Mouse (Mus musculus): Measurements from ENCODE around the gene Ang. TPM values are rescaled to one million over a fixed set of nuclear protein-coding genes. Genes with fewer than 3 reads are reported as not detected.
"Not testable (repeated sequence)": the region's sequence is repeated elsewhere in the genome, so short reads cannot be mapped to it uniquely, and the experiment has no call there.

Gene Ang
- polyA plus RNA-seq, 1 experiment = 0.89 TPM

DNA sequence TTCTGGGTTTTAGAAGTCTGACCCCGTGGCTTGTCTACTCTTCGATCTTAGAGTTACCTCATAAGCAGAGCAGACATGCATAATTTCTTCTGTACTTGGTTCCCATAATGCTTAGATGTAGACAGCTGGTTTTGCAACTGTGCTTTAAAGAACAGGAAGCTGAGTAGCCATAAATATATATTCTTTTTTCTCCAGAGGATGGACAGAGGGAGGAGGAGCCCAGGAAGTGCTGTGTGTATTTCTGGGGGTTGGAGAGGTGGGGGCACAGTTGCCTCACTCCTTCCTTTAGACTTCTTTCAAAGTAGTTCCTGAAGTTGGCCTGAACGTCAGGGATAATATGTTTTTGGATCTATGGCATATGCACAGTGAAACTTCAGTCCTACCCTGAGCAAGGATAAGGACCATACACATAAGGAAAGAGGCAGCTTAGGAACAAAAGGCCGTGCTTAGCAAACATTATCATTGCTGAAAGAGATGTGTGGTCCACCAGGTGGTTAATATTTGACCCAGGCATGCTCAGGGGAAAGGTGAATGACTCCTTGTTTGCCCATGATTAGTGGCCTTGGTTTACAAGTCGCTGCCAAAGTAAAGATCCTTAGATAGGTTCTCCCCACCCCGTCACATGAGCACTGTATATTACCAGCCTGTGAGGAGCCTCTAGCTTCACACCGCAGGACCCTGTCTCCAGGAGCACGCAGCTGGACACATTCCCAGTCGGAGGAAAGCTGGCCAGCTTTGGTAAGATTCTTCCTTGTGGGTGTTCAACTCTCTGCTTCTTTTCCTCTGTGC lies 5.0 kb downstream of the Ang start:
- Histone ChIP-seq H3K27ac (ENCODE audit: control insufficient read depth, insufficient read depth, low read depth, low read length) (no peak overlapping the region), H3K27me3 (ENCODE audit: control insufficient read depth, insufficient read depth, low read length) (no peaks in the 10 kb centered on the region), H3K36me3 (ENCODE audit: control insufficient read depth, insufficient read depth, low read length) (no peaks in the 10 kb centered on the region), H3K4me1 (ENCODE audit: control insufficient read depth, insufficient read depth, low read length) (peaks cover 1% of the 10 kb centered on the region; the same call in 1 of the 2 replicates), H3K4me3 (ENCODE audit: control insufficient read depth, low read depth, low read length) (no peak overlapping the region)
- TF ChIP-seq POLR2A (IDR thresholded peaks at IDR 0.05; ENCODE audit: control insufficient read depth, low read depth, low read length) = no peak
- TF ChIP-seq CTCF (IDR thresholded peaks at IDR 0.05; ENCODE audit: control insufficient read depth, insufficient read depth, insufficient replicate concordance, low read depth, low read length) = no peak

DNA sequence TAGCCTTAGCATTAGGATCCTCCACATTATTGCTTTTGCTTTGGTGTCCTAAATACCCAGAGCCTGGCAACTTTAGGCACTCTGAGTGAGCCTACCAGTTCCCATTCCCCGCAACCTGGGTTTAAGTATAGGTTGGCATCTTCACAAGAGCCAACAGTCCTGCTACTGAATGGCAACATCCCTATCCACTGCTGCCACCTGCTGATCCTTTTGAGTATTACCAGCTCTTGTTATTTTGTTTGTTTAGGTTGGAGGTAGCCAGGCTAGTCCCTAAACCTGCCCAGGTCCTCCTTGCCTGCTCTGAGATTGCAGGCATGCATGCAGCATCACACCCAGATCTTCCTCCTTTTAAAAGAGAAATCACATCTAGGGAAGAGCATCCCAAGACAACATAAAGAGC lies 7.3 kb downstream of the Ang start:
- H3K27me3 ChIP-seq (ENCODE audit: control insufficient read depth, insufficient read depth, low read length); H3K36me3 ChIP-seq (ENCODE audit: control insufficient read depth, insufficient read depth, low read length); H3K27ac ChIP-seq (ENCODE audit: control insufficient read depth, insufficient read depth, low read depth, low read length); H3K4me1 ChIP-seq (ENCODE audit: control insufficient read depth, insufficient read depth, low read length); H3K4me3 ChIP-seq (ENCODE audit: control insufficient read depth, low read depth, low read length): not testable (repeated sequence)

DNA sequence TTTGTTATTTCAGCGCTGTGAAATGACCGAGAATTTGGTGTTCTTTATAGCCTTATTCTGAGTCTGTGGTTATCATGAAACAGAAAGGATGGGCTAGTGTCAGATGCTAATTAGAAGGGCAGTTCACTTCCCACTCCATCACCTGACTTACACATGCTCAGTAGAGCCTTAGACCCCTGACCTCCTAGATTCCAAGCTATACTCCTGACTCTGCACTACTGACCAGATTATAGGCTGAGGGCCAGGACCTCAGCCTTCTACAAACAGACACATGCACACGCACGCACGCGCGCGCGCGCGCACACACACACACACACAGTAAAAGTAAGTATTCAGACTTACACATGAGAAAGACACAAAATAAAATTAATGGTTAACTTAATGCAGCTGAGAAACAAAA lies 8.0 kb downstream of the Ang start:
- H3K27ac ChIP-seq (ENCODE audit: control insufficient read depth, insufficient read depth, low read depth, low read length) = no peak overlapping the region
- H3K36me3 ChIP-seq (ENCODE audit: control insufficient read depth, insufficient read depth, low read length) = no peaks in the 10 kb centered on the region
- H3K27me3 ChIP-seq (ENCODE audit: control insufficient read depth, insufficient read depth, low read length) = no peaks in the 10 kb centered on the region
- TF ChIP-seq POLR2A (IDR thresholded peaks at IDR 0.05; ENCODE audit: control insufficient read depth, low read depth, low read length) = no peak
- no peak for TF ChIP-seq CTCF (IDR thresholded peaks at IDR 0.05; ENCODE audit: control insufficient read depth, insufficient read depth, insufficient replicate concordance, low read depth, low read length)
- H3K4me3 ChIP-seq (ENCODE audit: control insufficient read depth, low read depth, low read length) = no peak overlapping the region
- H3K4me1 ChIP-seq (ENCODE audit: control insufficient read depth, insufficient read depth, low read length) = no peaks in the 10 kb centered on the region

DNA sequence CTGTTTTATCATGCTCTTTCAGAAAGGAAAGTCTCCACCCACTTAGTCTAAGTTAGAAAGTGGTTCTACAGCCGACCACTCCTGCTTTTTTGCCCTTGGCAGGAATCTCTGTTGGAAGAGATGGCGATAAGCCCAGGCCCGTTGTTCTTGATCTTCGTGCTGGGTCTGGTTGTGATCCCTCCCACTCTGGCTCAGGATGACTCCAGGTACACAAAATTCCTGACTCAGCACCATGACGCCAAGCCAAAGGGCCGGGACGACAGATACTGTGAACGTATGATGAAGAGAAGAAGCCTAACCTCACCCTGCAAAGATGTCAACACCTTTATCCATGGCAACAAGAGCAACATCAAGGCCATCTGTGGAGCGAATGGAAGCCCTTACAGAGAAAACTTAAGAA lies 10.3 kb downstream of the Ang start:
- TF ChIP-seq POLR2A (IDR thresholded peaks at IDR 0.05; ENCODE audit: control insufficient read depth, low read depth, low read length) (no peak), CTCF (IDR thresholded peaks at IDR 0.05; ENCODE audit: control insufficient read depth, insufficient read depth, insufficient replicate concordance, low read depth, low read length) (no peak)
- no peak overlapping the region for H3K27ac ChIP-seq (ENCODE audit: control insufficient read depth, insufficient read depth, low read depth, low read length)
- no peaks in the 10 kb centered on the region for H3K27me3 ChIP-seq (ENCODE audit: control insufficient read depth, insufficient read depth, low read length)
- H3K4me1 ChIP-seq (ENCODE audit: control insufficient read depth, insufficient read depth, low read length) = no peaks in the 10 kb centered on the region
- H3K36me3 ChIP-seq (ENCODE audit: control insufficient read depth, insufficient read depth, low read length) = no peaks in the 10 kb centered on the region
- H3K4me3 ChIP-seq (ENCODE audit: control insufficient read depth, low read depth, low read length) = no peak overlapping the region

DNA sequence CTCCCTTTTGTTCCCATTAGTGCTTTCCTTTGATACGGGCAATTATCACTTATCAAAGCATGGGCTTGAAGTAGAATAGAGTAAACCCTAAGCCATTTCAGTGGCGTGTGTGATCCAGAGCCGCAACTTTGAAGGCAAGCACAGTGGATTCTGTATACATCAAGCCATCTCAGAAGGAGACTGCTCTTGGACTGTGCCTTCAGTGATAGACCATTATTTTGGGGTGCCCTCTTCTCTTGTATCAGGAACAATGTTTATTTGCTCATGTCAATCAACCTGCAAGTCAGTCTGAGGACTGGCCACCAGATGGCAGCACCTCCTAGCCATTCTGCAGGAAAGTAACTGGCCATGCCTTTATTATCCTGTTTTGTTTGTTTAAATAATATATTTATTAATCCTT lies 12.3 kb downstream of the Ang start:
- Histone ChIP-seq H3K27me3 (ENCODE audit: control insufficient read depth, insufficient read depth, low read length) (no peaks in the 10 kb centered on the region), H3K27ac (ENCODE audit: control insufficient read depth, insufficient read depth, low read depth, low read length) (no peak overlapping the region), H3K4me1 (ENCODE audit: control insufficient read depth, insufficient read depth, low read length) (no peaks in the 10 kb centered on the region), H3K36me3 (ENCODE audit: control insufficient read depth, insufficient read depth, low read length) (no peaks in the 10 kb centered on the region), H3K4me3 (ENCODE audit: control insufficient read depth, low read depth, low read length) (no peak overlapping the region)
- TF ChIP-seq CTCF (IDR thresholded peaks at IDR 0.05; ENCODE audit: control insufficient read depth, insufficient read depth, insufficient replicate concordance, low read depth, low read length) (peak; percentile 65; the same call in 1 of the 2 replicates), POLR2A (IDR thresholded peaks at IDR 0.05; ENCODE audit: control insufficient read depth, low read depth, low read length) (no peak)

DNA sequence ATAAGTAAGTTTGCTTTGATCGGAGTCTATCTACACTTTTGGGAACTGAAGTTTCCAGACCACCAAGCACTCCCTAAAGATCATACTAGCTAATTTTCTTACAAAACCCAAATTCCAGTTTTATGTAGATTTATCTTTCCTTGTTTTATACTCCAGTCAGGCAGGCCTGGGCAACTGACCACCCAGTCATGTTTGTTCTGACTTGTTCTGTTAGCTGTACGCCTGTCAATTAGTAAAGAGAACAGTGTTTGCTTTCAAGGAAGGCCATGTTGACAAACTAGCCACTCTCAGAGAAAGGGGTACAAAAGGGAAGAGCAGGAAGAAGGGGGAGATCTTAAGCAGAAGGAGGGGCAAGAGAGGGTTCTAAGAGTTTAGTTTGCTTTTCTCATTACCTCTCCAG lies 13.4 kb downstream of the Ang start:
- Histone ChIP-seq H3K27me3 (ENCODE audit: control insufficient read depth, insufficient read depth, low read length) (no peaks in the 10 kb centered on the region), H3K27ac (ENCODE audit: control insufficient read depth, insufficient read depth, low read depth, low read length) (no peak overlapping the region), H3K4me1 (ENCODE audit: control insufficient read depth, insufficient read depth, low read length) (no peaks in the 10 kb centered on the region), H3K36me3 (ENCODE audit: control insufficient read depth, insufficient read depth, low read length) (no peaks in the 10 kb centered on the region), H3K4me3 (ENCODE audit: control insufficient read depth, low read depth, low read length) (no peak overlapping the region)
- no peak for TF ChIP-seq CTCF (IDR thresholded peaks at IDR 0.05; ENCODE audit: control insufficient read depth, insufficient read depth, insufficient replicate concordance, low read depth, low read length)

DNA sequence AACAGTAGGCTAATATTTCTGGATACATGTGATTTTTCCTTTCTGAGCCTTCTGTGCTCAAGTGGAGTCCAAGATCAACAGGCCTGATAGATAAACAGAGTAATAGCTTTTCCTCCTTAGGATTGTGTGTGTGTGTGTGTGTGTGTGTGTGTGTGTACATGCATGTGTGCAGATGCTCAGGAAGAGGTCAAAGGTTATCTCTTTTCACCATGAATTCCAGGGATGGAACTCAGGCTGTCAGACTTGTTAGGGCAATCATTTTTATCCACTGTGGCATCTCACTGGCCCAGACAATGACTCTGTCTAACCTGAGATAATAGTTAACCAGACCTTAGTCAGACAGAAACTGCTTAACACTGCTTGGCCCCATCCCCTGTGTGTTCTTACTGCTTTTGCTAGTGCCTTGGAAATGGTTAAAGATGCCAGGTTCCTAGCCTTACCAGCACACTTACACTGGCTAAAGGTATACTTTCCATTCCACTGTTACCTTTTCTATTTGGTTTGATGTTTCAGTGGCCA lies 15.6 kb downstream of the Ang start:
- H3K36me3 ChIP-seq (ENCODE audit: control insufficient read depth, insufficient read depth, low read length) = no peaks in the 10 kb centered on the region
- no peak overlapping the region for H3K4me3 ChIP-seq (ENCODE audit: control insufficient read depth, low read depth, low read length)
- H3K27ac ChIP-seq (ENCODE audit: control insufficient read depth, insufficient read depth, low read depth, low read length) = no peak overlapping the region
- TF ChIP-seq CTCF (IDR thresholded peaks at IDR 0.05; ENCODE audit: control insufficient read depth, insufficient read depth, insufficient replicate concordance, low read depth, low read length) (no peak), POLR2A (IDR thresholded peaks at IDR 0.05; ENCODE audit: control insufficient read depth, low read depth, low read length) (no peak)
- no peaks in the 10 kb centered on the region for H3K27me3 ChIP-seq (ENCODE audit: control insufficient read depth, insufficient read depth, low read length)
- no peaks in the 10 kb centered on the region for H3K4me1 ChIP-seq (ENCODE audit: control insufficient read depth, insufficient read depth, low read length)
